Mouse (Mus musculus): ENCODE results near the gene Samd7. TPM values are rescaled to one million over a fixed set of nuclear protein-coding genes. Genes with fewer than 3 reads are reported as not detected.
"Not testable (repeated sequence)": the region's sequence is repeated elsewhere in the genome, so short reads cannot be mapped to it uniquely, and the experiment has no call there.

The Samd7 gene
- not detected in 2 replicates for polyA plus RNA-seq (2015; fragmentation: Nextera tagmentation; extraction: Ambion mirVana)

DNA sequence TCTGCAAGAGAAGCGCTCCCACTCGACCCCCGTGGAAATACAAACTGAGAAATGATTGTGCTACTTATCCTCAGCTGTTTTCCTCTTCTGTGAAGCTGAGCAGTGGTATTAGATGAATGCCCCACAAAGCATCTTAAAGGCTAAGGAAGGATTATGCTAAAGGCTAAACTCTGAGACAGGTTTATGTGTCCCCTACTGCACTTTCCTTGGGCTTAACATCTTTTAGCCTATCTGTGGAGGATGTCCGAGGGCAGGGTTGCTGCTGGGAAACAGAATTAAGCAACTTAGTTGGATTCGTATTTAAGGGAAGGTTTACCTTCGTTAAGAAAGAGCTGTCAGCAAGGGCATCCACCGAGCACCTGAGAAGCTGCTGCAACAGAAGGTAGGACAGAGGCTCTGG, at the start of gene Samd7:
Gene Samd7, plus strand, starts transcription at position 288 of the 400 bp plus-strand sequence.
- no peaks in the 10 kb centered on the region for H3K36me3 ChIP-seq
- H3K4me3 ChIP-seq = no peak within 1 kb of the TSS
- H3K9me3 ChIP-seq = peaks cover 4% of the 10 kb centered on the region; the same call in 1 of the 2 replicates
- no peak within 1 kb of the TSS for H3K9ac ChIP-seq
- no peak within 1 kb of the TSS for H3K27ac ChIP-seq
- no peaks in the 10 kb centered on the region for H3K4me1 ChIP-seq
- WGBS = 78% methylated on average over 7 of the region's 7 CpGs
- no peak within 1 kb of the TSS for H3K4me2 ChIP-seq (replicated peaks)
- no peak for ATAC-seq (ENCODE audit: low FRiP score, low read depth)
- no peaks in the 10 kb centered on the region for H3K27me3 ChIP-seq

DNA sequence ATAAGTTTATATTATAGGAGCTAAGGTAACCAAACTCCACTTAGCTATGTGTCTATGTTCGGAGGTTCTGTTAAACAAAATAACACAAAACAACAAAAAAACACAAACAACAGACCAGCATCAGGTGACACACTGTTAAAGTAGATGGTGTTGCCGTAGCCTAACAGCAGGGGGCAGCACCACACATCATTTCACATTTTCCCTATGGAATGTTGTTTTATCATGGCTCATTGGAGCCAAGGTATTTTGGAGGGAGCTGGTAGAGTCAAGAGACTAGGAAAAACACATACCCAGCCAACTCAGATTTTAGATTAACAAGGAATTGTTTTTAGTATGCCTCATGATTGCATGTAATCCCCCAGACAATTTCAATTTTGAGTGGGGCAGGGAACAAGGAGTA, 49.7 kb upstream of the Samd7 start:
- no peaks in the 10 kb centered on the region for H3K9me3 ChIP-seq

DNA sequence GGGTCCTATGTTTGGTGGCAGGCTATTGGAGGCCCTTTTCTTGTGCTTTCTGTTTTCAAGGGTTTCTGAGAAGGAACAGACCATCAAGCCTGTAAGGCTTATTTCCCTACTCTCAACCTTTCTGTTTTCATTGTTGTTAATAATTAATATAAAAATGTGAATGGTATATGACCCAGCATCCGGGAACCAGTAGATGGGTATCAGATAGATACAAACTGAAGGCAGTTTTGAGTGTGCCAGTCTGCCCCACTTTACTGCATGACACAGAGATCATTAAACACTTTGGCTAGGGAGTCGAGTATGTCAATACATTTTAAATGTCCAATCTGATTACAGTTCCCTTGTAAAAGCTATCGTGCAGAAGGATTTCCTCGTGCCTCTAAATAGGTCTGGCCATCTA, 48.2 kb upstream of the Samd7 start:
- Histone ChIP-seq H3K27me3 (no peaks in the 10 kb centered on the region), H3K4me2 (replicated peaks) (no peak overlapping the region), H3K36me3 (no peaks in the 10 kb centered on the region), H3K9me3 (no peaks in the 10 kb centered on the region), H3K9ac (no peak overlapping the region), H3K4me1 (no peaks in the 10 kb centered on the region), H3K4me3 (no peak overlapping the region), H3K27ac (no peak overlapping the region)
- WGBS = 51% methylated on average over 4 of the region's 4 CpGs
- ATAC-seq (ENCODE audit: low FRiP score, low read depth) = no peak

More for the DNA sequence above, 49.7 kb upstream of the Samd7 start:
- no peak overlapping the region for H3K27ac ChIP-seq
- no peak overlapping the region for H3K4me3 ChIP-seq
- H3K36me3 ChIP-seq = no peaks in the 10 kb centered on the region
- H3K27me3 ChIP-seq = no peaks in the 10 kb centered on the region
- H3K9ac ChIP-seq = no peak overlapping the region
- WGBS = 8% methylated on average over 2 of the region's 2 CpGs
- H3K4me2 ChIP-seq (replicated peaks) = no peak overlapping the region
- peaks cover 5% of the 10 kb centered on the region; the same call in 1 of the 2 replicates for H3K4me1 ChIP-seq
- ATAC-seq (ENCODE audit: low FRiP score, low read depth) = no peak

DNA sequence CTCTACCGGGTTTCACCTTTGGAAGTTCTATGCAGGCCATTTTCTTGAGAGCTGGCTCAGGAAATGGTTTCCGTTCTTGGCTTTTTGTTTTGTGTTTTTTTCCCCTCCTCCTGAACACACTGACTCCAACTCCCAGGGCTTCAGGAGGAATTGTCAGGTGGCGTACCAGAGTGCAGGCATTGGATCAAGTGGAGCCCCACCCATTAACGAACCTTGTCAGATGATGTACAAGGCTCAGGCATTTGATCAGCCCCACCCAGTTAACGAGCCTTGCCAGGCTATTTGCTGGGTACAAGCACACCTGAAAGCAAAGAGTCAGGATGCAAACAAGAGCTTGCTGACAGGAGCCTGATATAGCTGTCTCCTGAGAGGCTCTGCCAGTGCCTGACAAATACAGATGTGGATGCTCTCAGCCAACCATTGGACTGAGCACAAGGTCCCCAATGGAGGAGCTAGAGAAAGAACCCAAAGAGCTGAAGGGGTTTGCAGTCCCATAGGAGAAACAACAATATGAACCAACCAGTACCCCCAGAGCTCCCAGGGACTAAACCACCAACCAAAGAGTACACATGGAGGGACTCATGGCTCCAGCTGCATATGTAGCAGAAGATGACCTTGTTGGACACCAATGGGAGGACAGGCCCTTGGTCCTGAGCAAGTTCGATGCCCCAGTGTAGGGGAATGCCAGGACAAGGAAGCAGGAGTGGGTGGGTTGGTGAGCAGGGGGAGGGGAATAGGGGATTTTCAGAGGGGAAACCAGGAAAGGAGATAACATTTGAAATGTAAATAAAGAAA, 46.2 kb upstream of the Samd7 start, which contains the start of gene Lrrc31:
Gene Lrrc31, minus strand, starts transcription at position 133 of the 795 bp plus-strand sequence.
- WGBS = 80% methylated on average over 6 of the region's 6 CpGs
- not testable (repeated sequence) for H3K4me2 ChIP-seq (replicated peaks)

DNA sequence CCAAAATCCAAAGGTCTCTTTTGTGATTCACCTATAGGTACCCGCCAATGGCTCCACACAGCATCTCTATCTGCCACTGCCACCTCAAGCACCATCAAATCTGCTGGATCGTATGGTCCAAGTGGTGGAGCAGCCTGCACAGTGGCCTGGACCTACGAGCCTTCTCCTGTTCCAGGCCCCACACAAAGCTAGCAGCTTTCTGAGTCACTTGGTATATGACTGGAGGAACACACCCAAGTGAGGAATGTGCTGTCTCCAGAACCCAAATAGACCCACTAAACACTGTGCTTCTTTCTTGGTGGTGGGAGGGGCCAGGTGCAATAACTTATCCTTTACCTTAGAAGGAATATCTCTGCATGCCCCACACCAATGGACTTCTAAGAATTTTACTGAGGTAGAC, 40.1 kb upstream of the Samd7 start:
- H3K27ac ChIP-seq = no peak overlapping the region
- no peaks in the 10 kb centered on the region for H3K4me1 ChIP-seq

More for the DNA sequence above, 46.2 kb upstream of the Samd7 start, which contains the start of gene Lrrc31:
- not testable (repeated sequence) for H3K9ac ChIP-seq; H3K4me3 ChIP-seq; H3K27ac ChIP-seq; H3K36me3 ChIP-seq; H3K27me3 ChIP-seq; ATAC-seq (ENCODE audit: low FRiP score, low read depth); H3K4me1 ChIP-seq; H3K9me3 ChIP-seq

DNA sequence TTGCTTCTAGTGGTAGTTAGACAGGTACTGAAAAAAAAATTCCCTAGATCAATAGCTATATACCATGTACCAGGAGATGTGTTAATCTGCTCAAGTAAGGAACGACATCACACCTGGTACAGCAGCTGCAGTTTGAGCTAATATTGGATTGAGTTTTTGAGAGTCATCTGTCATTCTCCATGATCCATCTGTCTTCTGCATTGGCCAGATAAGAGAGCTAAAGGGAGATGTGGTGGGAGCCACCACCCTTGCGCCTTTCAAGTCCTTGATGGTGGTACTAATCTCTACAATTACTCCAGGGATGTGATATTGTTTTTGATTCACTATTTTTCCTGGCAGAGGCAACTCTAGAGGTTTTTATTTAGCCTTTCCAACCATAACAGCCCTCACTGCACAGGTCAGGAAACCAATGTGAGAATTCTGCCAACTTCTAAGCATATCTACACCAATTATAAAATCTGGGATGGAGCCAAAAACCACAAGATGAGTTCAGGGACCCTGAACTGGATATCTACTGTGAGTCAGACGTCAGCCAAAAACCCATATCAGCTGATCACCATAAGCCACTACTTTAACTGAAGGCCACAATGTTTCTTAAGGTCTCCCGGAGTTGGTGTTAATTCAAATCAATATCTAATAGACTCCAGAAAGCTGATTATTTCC, 39.3 kb upstream of the Samd7 start:
- Histone ChIP-seq H3K4me3 (no peak overlapping the region), H3K36me3 (no peaks in the 10 kb centered on the region), H3K27me3 (no peaks in the 10 kb centered on the region), H3K9me3 (no peaks in the 10 kb centered on the region), H3K9ac (no peak overlapping the region), H3K4me1 (no peaks in the 10 kb centered on the region), H3K4me2 (replicated peaks) (no peak overlapping the region), H3K27ac (no peak overlapping the region)
- WGBS = 80% methylated on average over 4 of the region's 4 CpGs
- ATAC-seq (ENCODE audit: low FRiP score, low read depth) = no peak

More for the DNA sequence above, 40.1 kb upstream of the Samd7 start:
- no peak overlapping the region for H3K4me2 ChIP-seq (replicated peaks)
- H3K9me3 ChIP-seq = no peaks in the 10 kb centered on the region
- no peaks in the 10 kb centered on the region for H3K36me3 ChIP-seq
- no peak overlapping the region for H3K4me3 ChIP-seq
- H3K27me3 ChIP-seq = no peaks in the 10 kb centered on the region
- 86% methylated on average over 3 of the region's 3 CpGs for WGBS
- H3K9ac ChIP-seq = no peak overlapping the region
- no peak for ATAC-seq (ENCODE audit: low FRiP score, low read depth)

DNA sequence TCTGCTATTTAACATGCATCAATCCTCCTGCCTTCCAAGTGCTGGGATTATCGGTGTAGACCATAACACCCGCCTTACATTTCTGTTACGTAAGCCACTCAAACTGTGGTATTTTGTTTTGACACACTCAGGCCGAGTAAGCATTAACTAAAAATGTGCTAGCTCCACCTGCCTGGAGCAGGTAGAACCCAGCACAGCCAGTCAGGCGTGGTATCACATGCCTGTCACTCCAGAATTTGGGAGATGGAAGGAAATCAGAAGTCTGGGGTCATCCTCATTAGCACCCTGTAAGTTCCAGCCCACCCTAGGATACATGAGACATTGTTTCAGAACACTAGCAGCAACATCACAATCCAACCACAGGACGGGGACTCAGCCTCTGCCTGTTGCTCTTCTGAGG, 35.9 kb upstream of the Samd7 start:
- H3K4me3 ChIP-seq = no peak overlapping the region
- no peaks in the 10 kb centered on the region for H3K36me3 ChIP-seq
- no peaks in the 10 kb centered on the region for H3K27me3 ChIP-seq
- WGBS = 80% methylated on average over 6 of the region's 6 CpGs
- H3K4me2 ChIP-seq (replicated peaks) = no peak overlapping the region
- no peaks in the 10 kb centered on the region for H3K9me3 ChIP-seq
- no peak overlapping the region for H3K27ac ChIP-seq
- no peak for ATAC-seq (ENCODE audit: low FRiP score, low read depth)
- no peak overlapping the region for H3K9ac ChIP-seq
- no peaks in the 10 kb centered on the region for H3K4me1 ChIP-seq

DNA sequence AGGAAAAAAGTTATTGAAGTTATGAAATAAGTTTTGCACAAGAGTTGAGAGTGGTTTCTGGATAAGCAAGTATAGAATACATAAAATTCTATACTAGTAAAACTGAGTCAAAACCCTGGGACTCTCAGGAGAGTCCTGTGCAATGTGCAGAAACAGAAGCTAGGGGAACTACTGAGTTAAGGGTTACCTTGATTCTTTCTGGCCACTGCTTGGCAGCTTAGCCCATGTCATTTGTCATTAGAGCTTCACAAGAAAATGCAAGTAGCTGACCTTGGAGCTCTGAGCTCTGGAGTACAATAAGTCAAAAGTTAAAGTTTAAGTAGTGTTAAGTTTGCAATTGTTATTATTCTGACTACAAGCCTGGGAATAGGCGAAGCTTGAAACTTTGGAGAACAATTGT, 32.8 kb upstream of the Samd7 start:
- no peak overlapping the region for H3K4me2 ChIP-seq (replicated peaks)
- H3K36me3 ChIP-seq = no peaks in the 10 kb centered on the region
- no peaks in the 10 kb centered on the region for H3K4me1 ChIP-seq
- no peak for ATAC-seq (ENCODE audit: low FRiP score, low read depth)
- H3K27ac ChIP-seq = no peak overlapping the region
- 90% methylated on average over 1 of the region's 1 CpGs for WGBS
- H3K9me3 ChIP-seq = no peaks in the 10 kb centered on the region
- H3K4me3 ChIP-seq = no peak overlapping the region
- no peak overlapping the region for H3K9ac ChIP-seq
- H3K27me3 ChIP-seq = no peaks in the 10 kb centered on the region

DNA sequence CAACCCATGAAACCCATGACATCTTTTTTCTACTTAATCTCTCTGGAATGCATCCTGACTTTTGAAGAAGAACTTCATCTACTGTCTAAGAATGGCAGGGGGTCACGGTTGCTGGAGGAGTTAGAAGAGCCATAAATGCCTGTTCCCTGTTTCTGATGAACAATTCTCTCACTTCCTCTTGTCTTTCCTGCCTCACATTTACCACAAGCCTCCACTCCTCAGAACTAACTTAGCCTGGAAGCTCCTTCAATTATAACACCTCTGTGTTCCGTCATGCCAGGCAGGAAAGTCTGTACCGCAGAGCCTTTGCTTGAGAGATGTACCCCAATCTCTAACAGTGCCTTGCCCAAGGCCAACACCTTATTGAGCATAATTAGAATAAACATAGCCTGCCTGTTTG, 27.4 kb upstream of the Samd7 start:
- Histone ChIP-seq H3K4me1 (no peaks in the 10 kb centered on the region), H3K9me3 (no peaks in the 10 kb centered on the region), H3K9ac (no peak overlapping the region), H3K4me3 (no peak overlapping the region), H3K27me3 (no peaks in the 10 kb centered on the region), H3K36me3 (no peaks in the 10 kb centered on the region), H3K4me2 (replicated peaks) (no peak overlapping the region), H3K27ac (no peak overlapping the region)
- ATAC-seq (ENCODE audit: low FRiP score, low read depth) = no peak
- WGBS = 84% methylated on average over 3 of the region's 3 CpGs

DNA sequence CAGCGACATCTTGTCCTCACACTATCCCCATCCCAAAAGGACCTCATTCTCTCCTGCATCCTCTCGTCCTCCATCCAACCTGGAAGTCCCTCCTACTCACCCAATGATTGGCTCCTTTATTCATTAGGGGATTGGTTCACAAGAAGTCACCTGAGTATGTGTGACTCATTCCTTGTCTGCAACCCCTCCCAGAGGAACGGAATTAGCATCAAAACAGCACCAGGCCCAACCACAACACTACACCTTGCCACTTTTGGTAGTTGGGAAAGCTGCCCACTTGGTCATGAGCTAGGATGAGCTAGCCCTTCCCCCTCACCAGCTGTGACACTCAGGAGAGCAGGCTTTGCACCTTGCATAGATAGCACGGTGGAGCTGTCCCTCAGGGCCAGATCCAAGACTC, 24.1 kb upstream of the Samd7 start:
- Histone ChIP-seq H3K4me1 (no peaks in the 10 kb centered on the region), H3K27me3 (no peaks in the 10 kb centered on the region), H3K36me3 (no peaks in the 10 kb centered on the region), H3K4me3 (no peak overlapping the region), H3K9ac (no peak overlapping the region), H3K27ac (no peak overlapping the region), H3K9me3 (no peaks in the 10 kb centered on the region), H3K4me2 (replicated peaks) (no peak overlapping the region)
- no peak for ATAC-seq (ENCODE audit: low FRiP score, low read depth)
- 83% methylated on average over 4 of the region's 4 CpGs for WGBS

DNA sequence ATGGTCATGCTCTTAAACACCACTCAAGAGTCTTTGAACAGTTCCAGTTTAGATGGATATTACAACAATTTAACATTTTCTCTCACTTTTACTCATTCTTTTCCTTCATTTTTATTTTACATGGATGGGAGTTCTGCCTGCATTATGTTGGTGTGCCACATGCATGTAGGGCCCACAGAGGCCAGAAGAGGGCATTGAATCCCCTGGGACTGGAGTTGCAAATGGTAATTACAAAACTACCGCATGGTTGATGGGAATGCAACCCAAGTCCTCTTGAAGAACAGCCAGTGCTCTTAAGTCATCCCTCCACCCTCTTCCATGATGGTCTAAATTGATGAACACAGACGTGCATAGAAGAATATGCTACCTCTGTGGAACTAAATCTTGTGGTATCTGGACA, 23.6 kb upstream of the Samd7 start:
- Histone ChIP-seq H3K4me2 (replicated peaks) (no peak overlapping the region), H3K9ac (no peak overlapping the region), H3K27ac (no peak overlapping the region), H3K27me3 (no peaks in the 10 kb centered on the region), H3K4me1 (no peaks in the 10 kb centered on the region), H3K4me3 (no peak overlapping the region), H3K9me3 (no peaks in the 10 kb centered on the region), H3K36me3 (no peaks in the 10 kb centered on the region)
- 90% methylated on average over 2 of the region's 2 CpGs for WGBS
- ATAC-seq (ENCODE audit: low FRiP score, low read depth) = no peak

DNA sequence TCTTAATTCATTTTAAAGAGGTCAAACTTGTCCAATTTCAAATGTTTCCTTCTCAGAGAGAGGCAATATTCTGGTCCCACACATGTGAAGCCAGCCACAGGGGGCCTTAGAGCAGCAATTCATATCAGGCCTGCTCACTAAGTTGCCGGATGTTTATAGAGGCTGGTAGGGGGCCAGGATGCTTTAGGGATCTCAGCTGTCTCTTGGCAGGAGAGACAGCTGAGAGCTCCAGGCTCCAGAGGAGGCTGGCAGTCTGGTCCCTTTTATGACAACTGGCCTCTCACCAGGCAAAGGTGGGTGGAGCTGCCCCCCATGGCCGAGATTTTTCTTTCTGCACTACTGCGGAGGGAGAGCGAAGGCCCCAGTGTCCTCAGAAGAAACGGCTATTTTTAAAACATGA, 22.9 kb upstream of the Samd7 start:
- Histone ChIP-seq H3K27ac (no peak overlapping the region), H3K4me2 (replicated peaks) (no peak overlapping the region), H3K27me3 (no peaks in the 10 kb centered on the region), H3K4me1 (no peaks in the 10 kb centered on the region), H3K9ac (no peak overlapping the region), H3K36me3 (no peaks in the 10 kb centered on the region), H3K9me3 (no peaks in the 10 kb centered on the region), H3K4me3 (no peak overlapping the region)
- ATAC-seq (ENCODE audit: low FRiP score, low read depth) = peak; percentile 67
- 32% methylated on average over 5 of the region's 5 CpGs for WGBS
